Mouse (Mus musculus) frontal cortex, adult 2 months (tissue): ENCODE data around the gene Furin. TPM values are rescaled to one million over a fixed set of nuclear protein-coding genes. Genes with fewer than 3 reads are reported as not detected.
A peak's percentile ranks its signal among the peaks of the same experiment; 100 is the strongest.
"Not testable (repeated sequence)": the region's sequence is repeated elsewhere in the genome, so short reads cannot be mapped to it uniquely, and the experiment has no call there.

Source experiments
- DNase-seq, 2 experiments: peaks; one replicate each; pipeline ENCODE4 v3.0.0; 2022; ENCODE audit warnings: low spot score in 1 of 2; ENCODE audit errors: extremely low spot score in 1 of 2
- polyA plus RNA-seq: library from polyadenylated mRNA; depleted of rRNA; stranded (reverse); fragments of >200 nt; gene quantifications from 2 replicates; pipeline ENCODE4 v1.2.3, GENCODE M21; 2012

Gene Furin
- polyA plus RNA-seq, 1 experiment, result 26.3 TPM

DNA sequence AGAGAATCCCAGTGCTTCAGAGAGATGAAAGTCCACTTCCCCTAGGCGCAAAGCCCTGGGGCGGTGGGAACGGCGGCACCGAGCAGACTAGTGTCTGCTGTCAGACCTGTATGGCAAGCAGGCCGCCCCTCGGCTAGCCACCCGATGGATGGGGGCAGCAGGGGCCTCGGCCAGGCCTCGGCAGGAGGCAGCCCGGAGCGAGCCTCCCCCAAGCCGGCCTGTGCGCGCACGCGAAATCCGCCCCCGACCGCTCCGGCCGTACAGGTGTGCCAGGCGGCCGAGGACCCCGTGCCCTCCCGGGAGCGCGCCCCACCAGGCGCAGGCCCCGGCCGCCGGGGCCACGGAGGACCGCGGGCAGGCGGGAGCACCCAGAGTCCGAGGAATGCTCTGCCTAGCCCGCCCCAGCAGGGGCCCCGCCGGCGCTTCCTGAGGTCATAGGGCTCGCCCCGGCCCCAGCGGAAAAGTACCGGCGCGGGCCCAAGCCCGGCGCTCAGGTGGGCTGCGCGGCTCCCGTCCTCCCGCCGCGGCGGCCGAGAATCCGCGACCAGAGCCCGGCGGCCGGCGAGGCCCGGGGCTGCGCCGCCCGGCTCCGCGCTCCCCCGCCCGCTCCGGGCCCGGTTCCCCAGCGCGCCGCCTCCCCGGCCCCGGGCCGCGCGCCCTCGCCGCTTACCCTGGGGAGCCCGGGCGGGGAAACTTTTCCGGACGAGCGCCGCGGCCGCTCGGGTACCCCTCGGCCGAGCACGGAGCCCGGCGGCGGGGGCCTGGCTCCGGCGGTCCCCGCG is 3.2 kb downstream of the Furin start:
- no peak for DNase-seq

DNA sequence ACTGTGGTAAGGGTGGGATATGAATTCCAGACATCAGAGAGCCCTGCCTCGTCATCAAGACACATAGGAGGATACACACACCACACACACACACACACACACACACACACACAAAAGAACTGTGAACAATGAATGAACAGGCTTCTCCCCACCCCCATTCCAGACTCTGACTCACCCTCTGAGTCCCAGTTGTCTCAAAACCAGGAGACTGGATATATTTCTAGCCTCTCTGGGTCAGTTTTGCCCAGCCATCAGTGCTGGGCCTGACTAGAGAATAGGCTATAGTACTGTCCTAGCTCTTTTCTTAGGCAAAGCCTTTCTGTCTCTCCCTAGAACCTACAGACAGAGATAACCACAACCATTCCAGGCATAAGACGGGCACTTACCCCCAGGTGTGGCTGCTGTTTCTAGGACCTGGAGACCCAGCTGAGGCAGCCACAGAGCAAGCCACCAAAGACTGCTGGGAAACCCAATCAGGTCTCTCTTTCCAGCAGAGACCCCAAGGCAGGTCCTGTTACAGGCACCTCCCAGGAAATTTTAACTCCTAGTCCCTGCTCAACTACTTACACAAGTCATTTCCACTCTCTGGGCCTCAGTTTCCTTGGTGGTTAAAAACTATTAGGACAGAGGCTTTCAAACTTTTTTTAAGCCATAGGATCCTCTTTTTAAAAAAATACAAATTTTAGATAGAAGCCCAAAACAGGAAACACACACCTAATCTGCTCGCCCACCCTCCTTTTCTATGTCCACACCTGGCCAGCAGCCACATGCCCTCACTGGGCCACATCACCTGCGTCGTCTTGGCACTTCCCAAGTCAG is 4.0 kb downstream of the Furin start:
- peak in 1 of 2 experiments; percentile 64 for DNase-seq

GRCm38 (mm10) chr7:80400571-80400970 is 4.7 kb downstream of the Furin start:
- DNase-seq, result no peak

- DNase-seq, result no peak
These were observed 5.1 kb downstream of the Furin start for GRCm38 (mm10) chr7:80400099-80400498.

GRCm38 (mm10) chr7:80398654-80399444 is 6.4 kb downstream of the Furin start:
- no peak for DNase-seq

- DNase-seq, result peak; percentile 31 to 69
These were observed 7.2 kb downstream of the Furin start for GRCm38 (mm10) chr7:80397986-80398385.

GRCm38 (mm10) chr7:80396427-80396826 is 8.8 kb downstream of the Furin start:
- DNase-seq, result not testable (repeated sequence)

GRCm38 (mm10) chr7:80394600-80394999 is 10.6 kb downstream of the Furin start:
- no peak for DNase-seq

GRCm38 (mm10) chr7:80392119-80392518 is 13.1 kb downstream of the Furin start:
- DNase-seq, result no peak

- no peak for DNase-seq
These were observed 17.3 kb downstream of the Furin start, which contains the start of gene Fes for GRCm38 (mm10) chr7:80387633-80388543. Gene Fes (minus strand): TSS chr7:80387946.

DNA sequence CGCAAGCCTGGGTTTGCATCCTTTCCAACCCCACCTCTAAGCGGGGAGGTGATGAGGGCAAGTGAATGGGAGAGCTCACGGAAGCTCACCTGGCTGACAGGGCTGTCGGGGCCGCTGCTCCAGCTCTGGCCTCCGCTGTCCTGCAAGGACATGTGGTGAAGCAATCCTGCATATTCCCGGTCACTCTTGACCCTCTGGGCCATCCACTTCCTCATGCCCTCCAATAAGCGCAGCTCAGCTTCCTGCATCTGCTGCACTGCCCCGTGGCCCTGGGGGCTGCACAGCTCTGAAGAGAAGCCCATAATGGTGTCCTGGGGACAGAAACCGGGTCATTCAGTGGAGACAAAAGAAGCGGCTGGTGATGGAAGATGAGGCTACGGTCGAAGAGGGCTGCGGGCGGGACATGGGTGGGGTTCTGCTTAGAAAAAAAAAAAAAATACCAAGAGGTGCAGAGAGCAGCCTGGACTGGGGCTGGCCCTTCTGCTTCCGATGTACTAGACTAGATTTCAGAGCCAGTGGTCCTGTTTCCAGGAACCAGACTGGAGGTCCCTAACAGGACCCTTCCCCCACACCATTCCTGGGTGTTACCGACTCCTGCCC is 18.1 kb downstream of the Furin start:
- DNase-seq, result no peak

GRCm38 (mm10) chr7:80386235-80386930 is 18.9 kb downstream of the Furin start:
- DNase-seq, result peak; percentile 76 to 96

DNA sequence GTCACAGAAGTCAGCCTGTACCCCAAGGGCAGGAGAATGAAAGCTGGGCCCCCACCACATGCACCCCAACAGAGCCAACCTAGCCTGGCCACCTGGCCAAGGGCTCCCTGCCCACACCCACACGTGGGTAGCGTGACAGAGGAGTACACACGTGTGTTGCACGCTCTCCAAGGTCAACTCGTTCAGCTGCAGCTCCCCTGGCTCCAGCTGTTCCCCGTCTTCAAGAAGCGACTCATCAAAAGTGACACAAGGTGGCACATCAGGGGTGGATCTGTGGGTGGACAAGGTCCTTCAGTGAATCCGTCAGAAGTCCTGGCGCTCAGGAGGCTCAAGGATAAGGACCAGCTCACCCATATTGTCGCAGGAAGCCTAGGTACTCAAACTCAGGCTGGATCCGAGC is 22.3 kb downstream of the Furin start:
- no peak for DNase-seq

GRCm38 (mm10) chr7:80379531-80379930 is 25.7 kb downstream of the Furin start:
- DNase-seq, result peak in 1 of 2 experiments; percentile 31

- DNase-seq, result peak in 1 of 2 experiments; percentile 80
These were observed 27.8 kb downstream of the Furin start for GRCm38 (mm10) chr7:80377471-80377870.

DNA sequence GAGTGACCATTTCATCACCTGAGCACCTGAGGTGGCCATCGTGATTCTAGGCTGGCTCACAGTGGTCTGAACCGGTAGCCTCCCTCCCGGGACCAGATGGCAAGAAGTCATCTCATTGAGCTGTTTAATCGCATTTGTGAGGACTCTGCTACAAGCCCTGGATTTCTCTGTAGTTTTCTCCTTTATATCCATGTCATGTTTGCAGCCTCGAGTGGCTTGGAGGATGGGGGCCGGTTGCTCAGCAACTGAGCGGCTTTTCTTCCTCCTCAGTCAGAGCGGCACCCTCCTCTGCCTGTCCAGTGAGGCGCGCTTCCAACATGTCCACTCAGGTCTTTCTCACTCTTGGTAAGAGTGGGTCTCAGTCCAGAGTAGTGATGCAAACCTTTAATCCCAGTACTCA is 29.0 kb downstream of the Furin start:
- no peak for DNase-seq

DNA sequence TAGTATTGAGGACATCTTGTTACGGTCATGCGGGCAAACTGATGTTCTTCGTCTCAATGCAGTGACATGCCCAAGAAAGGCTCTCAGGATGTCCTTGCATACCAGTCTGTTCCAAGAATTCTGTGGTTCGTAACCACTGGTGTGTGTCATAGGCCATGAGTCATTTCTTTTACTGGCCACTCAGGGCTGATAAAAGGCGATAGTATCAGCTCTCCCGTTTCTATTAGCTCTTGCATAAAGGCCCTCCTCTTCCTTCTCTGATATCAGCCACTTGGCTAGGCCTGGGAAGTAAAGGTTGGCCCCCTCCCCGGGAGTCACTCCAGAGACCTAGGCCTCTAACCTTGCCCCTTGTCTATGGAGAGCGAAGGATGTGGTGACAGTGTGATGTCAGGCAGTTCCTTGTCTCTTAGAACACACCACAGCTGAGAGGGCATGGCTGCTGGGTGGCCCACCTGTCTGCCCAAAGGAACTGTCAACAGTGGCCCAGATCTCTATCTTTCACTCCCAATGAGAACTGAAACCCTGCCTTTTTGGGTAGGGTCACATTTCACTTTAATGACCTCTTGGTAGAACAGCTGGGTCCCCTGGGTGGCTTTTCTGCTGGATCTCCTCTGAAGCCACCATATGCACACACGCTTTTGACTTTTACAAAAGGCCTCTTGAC is 29.7 kb downstream of the Furin start:
- no peak for DNase-seq

DNA sequence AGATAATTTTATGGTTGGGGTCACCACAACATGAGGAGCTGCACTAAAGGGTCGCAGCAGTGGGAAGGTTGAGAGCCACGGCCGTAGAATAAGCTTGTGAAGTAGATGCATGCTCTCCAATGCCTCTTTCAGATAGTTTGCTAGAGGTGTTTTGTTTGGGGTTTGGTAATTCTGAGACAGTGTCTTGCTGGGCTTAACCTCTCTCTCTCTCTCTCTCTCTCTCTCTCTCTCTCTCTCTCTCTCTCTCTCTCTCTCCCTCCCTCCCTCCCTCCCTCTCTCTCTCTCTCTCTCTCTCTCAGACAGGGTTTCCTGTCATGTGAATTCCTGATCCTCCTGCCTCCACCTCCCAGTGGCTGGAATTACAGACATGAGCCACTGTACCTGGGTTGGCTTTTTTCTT is 30.5 kb downstream of the Furin start:
- DNase-seq, result no peak
